Mouse (Mus musculus) spleen, adult 2 months (tissue): Measurements from ENCODE around the gene Pou6f2. TPM values are rescaled to one million over a fixed set of nuclear protein-coding genes. Genes with fewer than 3 reads are reported as not detected.

Experiments used
- DNase-seq, 2 experiments: peaks; one replicate each; pipeline versions ENCODE4 v3.0.0 to v3.0.0-alpha.2; 2012 to 2021; ENCODE audit warnings: low spot score in 2 of 2, low read depth in 1 of 2
- H3K27ac ChIP-seq: fragments of 200-500 bp; 2 replicates; pipeline ENCODE4 v1.5.1; 2012; ENCODE audit warnings: low read length, inconsistent platforms; ENCODE audit not compliant: insufficient read depth
- H3K27me3 ChIP-seq: fragments of 200-500 bp; 2 replicates; pipeline ENCODE4 v1.6.1; 2012; ENCODE audit warnings: mild to moderate bottlenecking, moderate library complexity, low read length, inconsistent platforms; ENCODE audit not compliant: control insufficient read depth, insufficient read depth
- H3K36me3 ChIP-seq: fragments of 200-500 bp; 2 replicates; pipeline ENCODE4 v1.6.1; 2012; ENCODE audit warnings: mild to moderate bottlenecking, low read length, inconsistent platforms; ENCODE audit not compliant: control insufficient read depth, insufficient read depth
- H3K4me1 ChIP-seq: fragments of 200-500 bp; 2 replicates; pipeline ENCODE4 v1.6.1; 2011; ENCODE audit warnings: inconsistent platforms; ENCODE audit not compliant: control insufficient read depth, insufficient read depth, insufficient read length
- H3K4me3 ChIP-seq: fragments of 200-500 bp; 2 replicates; pipeline ENCODE4 v1.5.1; 2011; ENCODE audit warnings: mild to moderate bottlenecking, inconsistent platforms; ENCODE audit not compliant: insufficient read depth, insufficient read length; ENCODE audit errors: extremely low read depth
- CTCF ChIP-seq: fragments of 200-500 bp; IDR thresholded peaks from 2 replicates; pipeline ENCODE4 v1.5.1; 2011; ENCODE audit warnings: mild to moderate bottlenecking, inconsistent platforms; ENCODE audit not compliant: insufficient read depth, insufficient read length, insufficient replicate concordance; ENCODE audit errors: extremely low read depth
- POLR2A ChIP-seq: fragments of 200-500 bp; IDR thresholded peaks from 2 replicates; pipeline ENCODE4 v1.6.1; 2011; ENCODE audit warnings: low read depth, low read length, inconsistent platforms
- WGBS: fragments of 180-500 bp; shearing (Covaris S2); methylation state at CpG from one replicate; pipeline ENCODE4 v1.1.7; 2018; 5-methylcytosine and 5-hydroxymethylcytosine counted together
- polyA plus RNA-seq: library from polyadenylated mRNA; depleted of rRNA; stranded (reverse); fragments of >200 nt; gene quantifications from 2 replicates; pipeline ENCODE4 v1.2.3, GENCODE M21; 2012

The Pou6f2 gene
- polyA plus RNA-seq, 1 experiment = not detected

GRCm38 (mm10) chr13:18334035-18334434 is 63.5 kb downstream of the Pou6f2 start:
- no peak overlapping the region for H3K4me3 ChIP-seq
- no peaks in the 10 kb centered on the region for H3K4me1 ChIP-seq
- H3K36me3 ChIP-seq = no peaks in the 10 kb centered on the region
- DNase-seq = no peak
- no peak overlapping the region for H3K27ac ChIP-seq
- TF ChIP-seq POLR2A = no peak
- no peak for TF ChIP-seq CTCF
- H3K27me3 ChIP-seq = no peaks in the 10 kb centered on the region
- WGBS = 85% methylated on average over 4 of the region's 4 CpGs

- TF ChIP-seq POLR2A (no peak), CTCF (no peak)
- Histone ChIP-seq H3K4me1 (no peaks in the 10 kb centered on the region), H3K27me3 (no peaks in the 10 kb centered on the region), H3K4me3 (no peak overlapping the region), H3K27ac (no peak overlapping the region), H3K36me3 (no peaks in the 10 kb centered on the region)
- DNase-seq = no peak
- 50% methylated on average over 1 of the region's 1 CpGs for WGBS
Observed at GRCm38 (mm10) chr13:18332596-18332995, 64.9 kb downstream of the Pou6f2 start.

- Histone ChIP-seq H3K4me3 (no peak overlapping the region), H3K4me1 (no peaks in the 10 kb centered on the region), H3K27ac (no peak overlapping the region), H3K27me3 (no peaks in the 10 kb centered on the region), H3K36me3 (no peaks in the 10 kb centered on the region)
- no peak for TF ChIP-seq POLR2A
- TF ChIP-seq CTCF = no peak
- WGBS = 76% methylated on average over 6 of the region's 6 CpGs
- no peak for DNase-seq
Observed at GRCm38 (mm10) chr13:18323980-18324678, 73.4 kb downstream of the Pou6f2 start.

- H3K36me3 ChIP-seq = no peaks in the 10 kb centered on the region
- H3K4me1 ChIP-seq = no peaks in the 10 kb centered on the region
- no peak overlapping the region for H3K27ac ChIP-seq
- WGBS = 76% methylated on average over 8 of the region's 8 CpGs
- TF ChIP-seq POLR2A = no peak
- TF ChIP-seq CTCF = no peak
- no peaks in the 10 kb centered on the region for H3K27me3 ChIP-seq
- no peak overlapping the region for H3K4me3 ChIP-seq
- DNase-seq = no peak
Observed at GRCm38 (mm10) chr13:18323407-18323806, 74.1 kb downstream of the Pou6f2 start.

GRCm38 (mm10) chr13:18312613-18313012 is 84.9 kb downstream of the Pou6f2 start:
- H3K4me1 ChIP-seq = no peaks in the 10 kb centered on the region
- no peak overlapping the region for H3K4me3 ChIP-seq
- TF ChIP-seq POLR2A (no peak), CTCF (no peak)
- no peaks in the 10 kb centered on the region for H3K36me3 ChIP-seq
- no peak for DNase-seq
- H3K27ac ChIP-seq = no peak overlapping the region
- WGBS = 84% methylated on average over 8 of the region's 8 CpGs
- H3K27me3 ChIP-seq = no peaks in the 10 kb centered on the region

GRCm38 (mm10) chr13:18309024-18309423 is 88.5 kb downstream of the Pou6f2 start:
- no peaks in the 10 kb centered on the region for H3K4me1 ChIP-seq
- no peaks in the 10 kb centered on the region for H3K36me3 ChIP-seq
- no peaks in the 10 kb centered on the region for H3K27me3 ChIP-seq
- no peak for TF ChIP-seq POLR2A
- TF ChIP-seq CTCF = no peak
- no peak for DNase-seq
- H3K4me3 ChIP-seq = no peak overlapping the region
- H3K27ac ChIP-seq = no peak overlapping the region
- 85% methylated on average over 7 of the region's 7 CpGs for WGBS

- TF ChIP-seq CTCF (no peak), POLR2A (no peak)
- H3K36me3 ChIP-seq = no peaks in the 10 kb centered on the region
- 89% methylated on average over 7 of the region's 7 CpGs for WGBS
Observed at GRCm38 (mm10) chr13:18306506-18307145, 90.9 kb downstream of the Pou6f2 start.

More at GRCm38 (mm10) chr13:18306506-18307145, 90.9 kb downstream of the Pou6f2 start:
- H3K27ac ChIP-seq = no peak overlapping the region
- no peaks in the 10 kb centered on the region for H3K4me1 ChIP-seq
- DNase-seq = no peak
- no peaks in the 10 kb centered on the region for H3K27me3 ChIP-seq
- no peak overlapping the region for H3K4me3 ChIP-seq
